Mouse (Mus musculus): Measurements from ENCODE around the gene Otor.

The Otor gene

DNA sequence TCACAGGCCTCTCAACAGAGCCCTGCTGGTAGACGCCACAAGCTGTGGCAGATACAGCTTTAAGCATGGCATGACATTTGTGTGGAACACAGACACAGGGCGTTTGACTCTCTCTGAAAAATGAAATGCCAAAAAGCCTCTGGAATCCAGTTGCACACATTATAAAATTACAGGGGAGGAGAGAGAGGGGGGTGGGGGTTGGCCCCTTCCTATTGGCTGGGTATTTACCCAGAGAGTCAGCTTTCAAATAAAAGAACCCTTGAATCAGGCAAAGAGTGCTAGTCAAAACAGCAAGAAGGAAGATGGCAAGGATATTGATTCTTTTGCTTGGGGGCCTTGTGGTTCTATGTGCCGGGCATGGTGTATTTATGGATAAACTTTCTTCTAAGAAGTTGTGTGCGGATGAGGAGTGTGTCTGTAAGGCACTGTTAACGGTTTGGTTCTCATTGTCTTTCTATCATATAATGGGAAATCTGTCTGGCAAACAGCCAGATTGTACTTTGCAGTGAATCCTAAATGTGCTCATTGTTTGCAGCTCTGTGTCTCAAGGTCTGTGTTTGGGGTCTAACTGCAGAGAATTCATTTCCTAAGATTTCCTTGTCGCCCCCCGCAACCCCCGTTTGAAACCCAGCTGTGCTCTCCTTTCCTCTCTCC, at the start of gene Otor:
Gene Otor (plus strand): TSS at position 276 of the 654 bp plus-strand sequence.
- no peak for DNase-seq (ENCODE audit: low spot score)

DNA sequence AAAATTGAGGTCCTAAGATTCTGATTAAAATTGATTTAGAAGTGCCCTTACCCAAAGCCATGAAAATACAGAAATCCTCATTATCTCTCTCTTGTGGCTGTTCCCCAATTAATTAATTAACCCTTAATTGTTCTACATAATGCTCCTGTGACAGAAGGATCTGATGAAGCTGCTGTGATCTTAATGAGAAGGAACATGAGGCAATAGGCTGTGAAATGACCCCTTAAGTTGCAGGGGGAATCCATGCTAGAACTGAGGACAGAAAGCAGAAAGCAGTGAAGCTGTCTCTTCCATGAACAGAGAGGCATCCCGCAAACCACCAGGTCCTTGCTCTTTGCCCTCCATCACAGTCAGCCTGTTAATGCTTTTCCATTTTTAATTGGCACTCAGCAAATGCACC, 47.0 kb upstream of the Otor start:
- no peak for DNase-seq (ENCODE audit: low spot score)

DNA sequence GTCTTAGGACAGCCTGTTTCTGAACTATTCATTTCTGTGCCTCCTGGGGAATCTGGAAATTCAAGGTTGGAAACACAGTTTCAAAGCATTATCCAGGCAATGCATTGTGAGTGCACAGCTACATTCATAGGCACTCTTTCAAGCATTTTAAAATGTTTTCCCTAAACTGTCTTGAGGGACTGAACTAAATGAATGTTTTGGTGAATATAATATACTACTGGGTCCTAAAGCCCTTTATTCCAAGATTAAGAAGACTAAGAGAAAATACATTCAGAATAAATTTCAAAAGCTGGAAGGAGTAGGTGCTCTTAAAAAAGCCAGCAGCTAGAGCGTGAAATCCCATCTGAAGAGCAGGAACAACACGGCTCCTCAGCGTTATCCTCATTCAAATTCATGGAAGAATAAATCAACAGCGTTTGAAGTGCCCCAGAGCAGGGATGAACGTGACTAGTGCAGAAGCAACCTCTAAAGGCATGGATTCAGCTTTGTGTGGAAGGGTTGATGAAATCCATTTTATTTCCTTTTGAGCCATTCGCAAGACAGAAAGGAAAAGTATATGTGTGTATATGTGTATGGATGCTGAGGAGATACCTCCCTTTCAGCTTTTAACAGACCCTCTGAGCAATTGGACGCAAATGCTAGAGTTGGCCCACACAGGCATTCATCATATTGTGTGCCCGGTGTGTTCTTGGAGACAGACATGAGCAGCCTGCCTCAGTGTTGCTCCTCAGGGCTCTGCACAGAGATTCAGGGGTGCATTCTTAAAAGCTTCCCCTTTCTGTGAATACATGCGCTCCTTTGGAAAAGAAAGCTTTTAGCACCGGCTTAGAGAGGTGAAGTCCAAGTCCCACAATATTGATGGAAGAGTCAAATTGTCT, 45.7 kb upstream of the Otor start:
- DNase-seq (ENCODE audit: low spot score), result no peak

DNA sequence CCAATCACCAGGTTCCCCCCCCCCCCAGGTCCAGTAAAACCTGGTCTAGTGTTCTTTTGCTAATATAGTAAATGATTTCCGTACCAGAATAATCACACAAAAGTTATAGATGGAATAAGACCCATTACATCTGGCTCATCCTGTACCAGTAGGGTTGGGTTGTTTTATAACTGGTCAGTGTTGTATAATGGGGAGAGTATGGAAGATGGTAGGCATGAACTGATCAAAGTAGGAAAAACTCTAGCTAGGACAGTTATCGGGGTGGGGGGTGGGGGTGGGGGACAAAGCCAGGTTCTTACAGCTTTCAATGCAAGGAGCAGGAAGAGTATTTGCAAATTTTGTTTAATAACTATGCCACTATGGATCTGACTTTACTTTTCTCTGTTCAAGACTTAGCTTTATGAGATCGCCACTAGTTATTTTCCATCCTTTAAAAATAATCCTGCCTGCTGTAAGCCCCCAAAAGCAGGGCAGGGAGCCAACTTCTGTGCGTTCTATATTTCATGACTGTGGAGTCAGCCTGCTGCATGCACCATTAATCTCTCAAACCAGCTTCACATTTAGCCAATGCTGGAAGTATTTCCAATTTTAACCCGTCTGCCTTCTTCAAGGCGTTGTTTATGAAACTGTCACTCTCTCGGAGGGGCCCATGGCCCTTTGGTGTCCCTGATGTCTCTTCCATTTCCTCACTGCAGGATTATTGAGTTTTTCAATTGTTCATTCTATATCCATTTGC, 43.8 kb upstream of the Otor start:
- DNase-seq (ENCODE audit: low spot score), result no peak

DNA sequence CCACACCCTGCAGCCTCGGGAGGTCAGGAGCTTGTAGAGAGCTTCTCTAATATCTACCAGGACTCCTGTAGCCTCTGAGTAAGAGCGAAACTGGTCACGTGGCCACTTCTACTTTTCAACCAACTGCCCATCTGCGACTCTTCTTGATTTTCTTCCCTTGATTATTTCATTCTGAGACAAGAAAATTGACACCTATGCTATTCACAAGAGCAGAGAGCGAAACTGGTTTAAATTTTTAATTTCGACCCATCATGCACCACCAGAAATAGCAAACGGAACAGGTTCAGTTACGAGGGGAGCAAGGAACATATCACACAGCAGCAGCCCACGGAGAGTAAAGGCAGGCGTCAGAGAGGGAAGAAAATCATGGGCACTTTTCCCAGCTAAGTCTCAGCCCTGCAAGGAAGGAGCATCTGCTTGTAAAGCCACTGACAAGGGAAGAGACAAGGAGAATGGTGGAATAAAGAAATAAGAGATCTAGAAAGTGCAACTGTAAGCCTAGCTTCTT, 43.1 kb upstream of the Otor start:
- no peak for DNase-seq (ENCODE audit: low spot score)

DNA sequence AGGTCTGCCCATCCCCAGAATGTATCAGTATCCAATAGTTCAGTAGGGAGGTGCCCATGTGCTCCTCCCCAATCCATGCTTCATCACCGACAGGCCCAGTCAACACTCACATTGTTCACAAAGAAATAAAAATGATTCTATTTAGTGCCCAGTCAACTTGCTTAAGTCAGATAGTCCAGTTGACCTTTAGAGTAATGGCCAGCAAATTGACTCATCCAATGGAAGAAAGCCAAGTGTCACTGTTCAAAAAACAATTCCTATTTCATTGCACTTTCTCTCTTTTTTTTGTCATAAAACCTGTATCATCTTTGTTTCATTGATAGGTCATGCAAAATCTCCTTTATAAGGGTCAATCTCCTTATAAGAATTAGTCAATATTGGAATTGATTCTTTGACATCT, 36.7 kb upstream of the Otor start:
- peak; percentile 54 for DNase-seq (ENCODE audit: low spot score)

DNA sequence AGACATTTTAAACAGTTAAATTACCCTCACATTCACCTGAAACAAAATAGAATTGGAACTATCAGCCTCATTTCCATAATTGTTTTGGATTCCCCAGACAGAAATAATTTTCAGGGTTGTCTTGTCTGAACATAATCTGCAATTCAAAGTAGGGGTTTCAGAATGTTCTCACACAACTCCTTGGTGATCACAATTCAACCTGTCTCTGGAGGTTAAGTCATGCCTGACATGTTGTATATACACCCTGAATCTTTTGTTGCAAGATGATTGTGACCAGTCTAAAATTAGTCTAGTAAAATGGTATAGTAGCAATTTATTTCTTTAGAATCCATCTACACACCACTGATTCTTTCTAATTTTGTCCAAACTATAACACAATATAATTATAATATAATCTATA, 23.0 kb upstream of the Otor start:
- DNase-seq (ENCODE audit: low spot score), result no peak

DNA sequence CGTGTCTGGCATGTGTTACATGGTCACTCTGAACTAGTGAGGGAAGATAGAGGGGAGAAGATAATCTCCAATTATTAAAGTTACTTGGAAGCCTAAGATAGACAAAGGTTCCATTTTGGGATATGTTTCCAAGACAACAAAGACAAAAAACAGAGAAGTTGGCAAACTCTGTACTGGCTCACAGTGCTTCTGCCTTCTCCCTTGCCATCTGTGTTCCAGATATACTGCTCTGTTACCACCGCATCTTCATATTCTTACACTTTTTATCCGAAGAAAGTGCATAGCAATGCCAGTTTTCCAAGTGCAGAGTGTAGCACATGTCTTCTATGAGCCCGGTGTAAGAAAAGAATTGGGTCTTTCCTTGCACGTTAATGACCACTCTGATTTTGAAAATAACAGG, 21.5 kb upstream of the Otor start:
- peak; percentile 15 for DNase-seq (ENCODE audit: low spot score)

DNA sequence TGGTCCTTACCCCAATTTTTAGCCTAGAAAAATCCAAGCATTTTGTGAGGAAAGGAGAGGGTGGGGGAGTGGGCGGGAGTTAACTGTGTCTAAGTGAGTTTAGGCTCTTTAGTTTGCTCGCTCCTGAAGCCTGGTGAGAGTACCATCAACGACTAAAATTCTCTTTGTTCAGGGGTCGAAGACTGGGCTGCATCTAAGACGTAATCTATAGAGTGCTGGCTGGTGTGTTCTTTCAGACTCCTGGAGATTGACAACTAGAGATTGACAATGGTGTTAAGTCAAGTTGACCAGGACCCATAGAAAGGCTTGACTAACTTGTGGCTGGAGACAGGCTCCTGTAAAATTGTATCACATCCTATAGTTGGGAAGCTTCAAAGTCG, 15.9 kb upstream of the Otor start:
- no peak for DNase-seq (ENCODE audit: low spot score)

DNA sequence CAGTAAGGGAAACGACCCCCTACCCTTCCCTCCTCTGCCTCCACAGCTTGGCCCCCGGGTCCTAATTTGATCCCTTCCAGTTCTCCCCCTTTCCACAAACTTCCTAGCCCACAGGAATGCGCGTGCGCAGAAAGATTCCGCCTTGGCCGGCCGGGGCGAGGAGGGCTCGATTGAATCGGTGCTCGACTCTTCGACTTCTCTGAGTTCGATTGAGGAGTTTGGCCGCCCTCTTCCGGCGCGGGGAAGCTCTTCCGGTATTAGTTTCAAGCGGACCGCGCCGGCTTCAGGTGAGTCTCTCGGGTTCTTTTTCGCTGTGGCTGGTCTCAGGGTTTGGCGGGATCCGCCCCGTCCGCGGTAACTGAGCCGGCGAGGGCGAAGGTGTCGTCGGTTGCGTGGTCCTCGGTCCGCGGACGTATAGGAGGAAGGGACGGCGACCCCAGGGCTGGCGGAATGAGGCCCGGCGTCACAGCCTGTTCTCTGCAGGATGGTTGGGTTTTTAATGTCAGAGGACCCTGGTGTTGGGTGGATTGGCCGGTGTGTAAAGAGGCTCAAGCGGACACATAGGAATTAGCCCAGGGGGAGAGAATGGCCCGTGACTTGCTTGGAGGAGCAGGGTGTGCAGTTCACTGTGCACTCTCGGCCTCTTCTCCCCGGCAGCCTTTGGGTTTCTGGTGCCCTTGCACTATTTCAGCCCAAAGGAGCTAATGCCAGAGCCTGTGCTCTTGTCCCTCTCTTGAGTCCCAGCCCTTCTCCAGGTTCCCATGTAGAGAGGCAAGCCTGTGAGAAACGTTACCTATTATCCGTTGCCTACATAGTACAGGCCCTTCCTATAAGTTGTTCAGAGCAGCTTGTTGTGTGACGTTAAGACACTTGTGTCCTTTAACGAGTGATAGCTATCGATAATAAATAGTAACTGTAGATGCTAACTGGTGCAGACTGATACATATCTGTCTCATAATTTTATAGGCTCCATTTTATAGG, 15.2 kb upstream of the Otor start, which contains the start of gene Snrpb2:
Gene Snrpb2 (plus strand): TSS at position 228 of the 981 bp plus-strand sequence.
- peak; percentile 96 for DNase-seq (ENCODE audit: low spot score)

DNA sequence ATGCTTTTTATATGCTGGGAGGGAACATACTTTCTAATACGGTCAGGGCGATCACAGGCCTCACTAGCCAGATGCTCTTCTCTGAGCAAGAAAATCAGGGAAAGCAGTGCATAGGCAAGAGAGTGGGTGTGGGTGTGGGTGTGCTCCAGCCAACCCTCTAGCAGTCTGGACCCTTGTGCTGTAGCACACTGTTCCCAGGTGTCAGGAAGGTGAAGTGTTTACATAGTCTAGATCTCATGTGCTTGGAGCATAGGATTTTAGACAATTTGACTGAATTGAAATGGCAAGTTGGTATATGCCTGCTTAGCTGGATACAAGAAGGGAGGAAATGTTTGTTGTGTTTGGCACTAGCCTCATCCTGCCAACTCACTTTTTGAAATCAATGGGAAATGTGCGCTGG, 12.4 kb upstream of the Otor start:
- no peak for DNase-seq (ENCODE audit: low spot score)

DNA sequence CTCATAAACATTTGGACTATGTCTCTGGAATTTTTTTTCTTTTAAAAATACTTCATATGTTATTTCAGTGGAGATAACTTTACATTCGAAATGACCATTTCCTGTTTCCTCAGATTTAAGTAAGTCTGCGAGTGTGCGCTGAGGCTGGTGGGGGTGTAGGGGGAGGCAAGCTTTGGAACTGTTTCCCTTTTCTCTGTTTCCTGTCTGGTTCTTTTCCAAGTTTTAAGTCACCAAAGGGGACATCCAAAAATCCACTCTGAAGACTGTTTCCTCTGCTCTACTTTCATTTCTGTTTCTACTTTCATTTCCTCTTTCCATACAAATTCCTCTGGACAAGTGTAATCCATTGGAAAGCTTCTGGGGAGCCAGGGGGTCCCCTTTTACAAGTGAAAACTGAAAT, 3.4 kb downstream of the Otor start:
- no peak for DNase-seq (ENCODE audit: low spot score)

DNA sequence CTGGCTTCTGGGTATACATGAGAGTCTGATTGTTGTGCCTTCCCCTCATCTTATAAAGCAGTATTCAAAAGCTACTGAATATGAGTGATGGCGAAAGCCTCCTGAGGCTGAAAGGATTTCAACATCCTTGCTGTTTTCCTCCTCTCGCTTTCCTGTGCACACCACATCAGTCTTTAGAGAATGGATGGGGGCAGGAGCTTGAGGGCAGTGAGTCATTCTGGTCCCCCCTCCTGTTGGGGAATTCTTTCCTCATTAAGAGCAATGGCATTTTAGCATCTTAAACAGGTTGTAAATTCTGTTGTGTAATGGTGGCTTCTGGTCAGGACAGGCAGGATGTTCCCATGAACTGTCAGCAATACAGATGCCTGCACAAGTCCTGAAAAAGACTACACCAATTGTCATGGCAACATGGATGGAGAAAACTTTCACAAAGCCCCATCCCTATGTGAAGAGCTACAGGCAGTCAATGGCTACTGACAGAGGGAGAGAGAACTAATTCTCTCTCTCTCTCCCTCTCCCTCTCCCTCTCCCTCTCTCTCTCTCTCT, 6.7 kb downstream of the Otor start:
- DNase-seq (ENCODE audit: low spot score), result no peak

DNA sequence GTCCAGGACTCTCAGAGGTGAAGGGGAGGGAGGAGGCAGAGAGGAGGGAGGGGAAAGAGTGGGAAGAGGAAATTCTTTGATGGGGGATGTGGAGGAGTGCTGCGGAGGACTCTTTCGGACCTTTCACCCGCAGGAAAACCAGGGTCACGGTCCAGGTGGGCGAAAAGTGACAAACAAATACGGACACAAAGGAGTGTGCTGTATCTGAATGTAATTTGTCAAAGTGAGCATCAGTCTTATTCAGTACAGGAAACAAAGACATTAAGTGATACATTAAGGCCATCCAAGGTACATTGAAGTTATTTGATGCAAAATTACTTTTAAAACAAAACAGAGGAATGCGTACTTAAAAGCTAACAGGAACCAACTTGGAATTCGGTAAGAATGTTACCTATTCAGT, 11.6 kb downstream of the Otor start:
- no peak for DNase-seq (ENCODE audit: low spot score)

DNA sequence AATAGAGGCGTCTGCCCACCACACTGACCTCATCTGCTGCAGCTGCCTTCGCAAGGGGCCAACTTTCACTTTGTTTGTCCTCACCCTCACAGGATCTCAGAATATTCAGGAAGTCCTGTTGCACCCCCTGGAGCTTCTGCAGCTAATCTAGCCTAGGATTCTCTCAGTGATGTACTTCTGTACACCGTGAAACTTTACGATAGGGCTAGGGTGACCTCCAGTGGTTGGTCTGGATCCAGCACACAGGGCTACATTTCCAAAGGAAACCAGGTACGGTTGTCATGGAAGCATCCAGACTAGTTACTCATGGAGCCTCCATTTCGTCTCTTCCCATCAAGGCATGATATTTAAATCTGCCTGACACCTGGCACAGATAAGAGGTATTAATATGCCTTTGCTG, 15.5 kb downstream of the Otor start:
- DNase-seq (ENCODE audit: low spot score), result peak; percentile 63

DNA sequence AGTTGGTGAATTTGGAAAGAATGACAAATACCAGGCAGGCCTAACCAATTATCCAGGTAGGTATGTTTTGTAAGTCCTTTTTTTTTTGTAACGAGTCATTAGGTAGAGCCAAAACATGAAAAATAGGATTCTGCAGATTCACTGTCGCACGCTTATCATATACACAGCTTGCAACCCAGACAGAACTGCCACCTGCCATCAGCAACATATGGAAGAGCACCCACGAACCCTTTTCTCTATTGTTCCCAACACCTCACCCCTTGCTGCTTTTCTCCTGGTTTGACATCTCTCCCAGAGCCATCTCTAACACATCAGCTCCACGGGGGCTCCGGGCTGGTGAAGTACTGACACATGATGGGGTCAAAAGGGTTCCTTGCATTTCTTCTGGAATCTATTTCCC, 16.5 kb downstream of the Otor start:
- DNase-seq (ENCODE audit: low spot score), result no peak

DNA sequence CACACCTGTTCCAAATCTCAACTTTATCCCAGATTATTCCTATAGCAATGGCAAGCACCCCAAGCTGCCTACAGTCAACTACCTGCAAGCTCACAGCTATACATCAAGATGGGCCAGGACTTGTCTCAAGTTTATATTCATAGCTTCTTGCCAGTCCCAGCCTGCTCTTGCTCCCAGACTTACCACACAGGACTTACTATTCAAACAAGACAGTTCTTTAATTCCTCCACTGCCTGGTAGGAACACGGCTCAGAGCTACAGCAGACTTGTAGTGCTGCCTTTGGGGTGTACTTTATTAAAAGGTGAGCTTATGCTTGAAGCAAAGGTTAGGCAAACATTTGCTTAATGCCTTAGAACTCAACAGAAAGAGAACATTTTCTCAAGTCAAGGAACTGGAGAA, 18.9 kb downstream of the Otor start:
- DNase-seq (ENCODE audit: low spot score), result no peak

DNA sequence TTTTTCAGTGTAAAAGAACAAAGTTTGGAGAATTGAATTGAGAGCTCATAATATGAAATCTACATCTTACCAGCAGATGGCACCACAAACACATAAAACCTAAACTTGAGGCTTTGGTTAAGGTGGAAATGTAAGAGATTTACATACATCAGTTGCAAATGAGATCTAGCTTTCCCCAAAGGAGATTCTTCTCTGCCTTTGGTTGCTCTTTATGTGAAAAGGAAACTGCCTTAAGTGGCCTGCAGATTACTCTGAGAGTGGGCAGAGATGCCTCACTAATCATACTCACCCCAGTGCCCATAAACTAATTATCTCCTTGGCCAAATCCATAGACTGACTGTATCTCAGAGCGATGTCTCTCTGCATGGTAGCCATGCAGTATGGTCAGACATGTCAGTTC, 35.6 kb downstream of the Otor start:
- peak; percentile 77 for DNase-seq (ENCODE audit: low spot score)

DNA sequence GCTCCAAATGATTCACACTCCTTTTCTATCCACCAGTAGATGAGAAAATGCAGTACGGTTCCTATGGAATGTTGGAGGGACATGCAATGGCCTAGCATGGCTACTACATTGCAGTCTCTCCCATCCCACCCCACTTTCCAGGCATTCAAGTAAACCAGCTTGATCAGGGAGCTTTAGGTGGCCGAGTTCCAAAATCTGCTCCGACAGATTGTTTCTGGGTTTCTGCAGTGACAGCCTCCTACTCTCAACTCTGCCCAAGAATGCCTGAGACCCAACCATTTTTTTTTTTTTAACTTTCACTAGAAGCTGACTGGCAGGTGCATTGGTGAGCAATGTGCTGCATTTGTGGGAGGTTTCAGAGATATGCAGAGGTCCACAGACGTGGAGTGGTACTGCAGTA, 36.4 kb downstream of the Otor start:
- DNase-seq (ENCODE audit: low spot score), result no peak

DNA sequence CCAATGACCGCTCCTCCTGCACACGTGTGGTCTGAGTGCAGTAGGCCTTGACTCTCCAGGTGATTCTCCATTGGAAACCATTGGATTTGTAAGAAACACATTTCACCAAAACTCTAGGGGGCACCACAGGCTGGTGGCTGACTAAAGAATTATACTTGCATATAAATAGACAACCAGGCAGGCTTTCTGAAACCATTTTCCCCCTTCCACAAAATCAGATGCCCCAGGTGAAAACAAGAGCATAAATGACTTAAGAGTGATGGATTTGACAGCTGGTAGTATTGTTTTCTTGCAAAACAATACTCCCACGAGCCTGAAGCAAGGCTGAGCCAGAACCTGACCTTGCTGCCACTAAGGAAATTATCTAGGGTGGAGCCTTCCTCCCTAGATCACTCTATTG, 39.2 kb downstream of the Otor start:
- DNase-seq (ENCODE audit: low spot score), result peak; percentile 47

DNA sequence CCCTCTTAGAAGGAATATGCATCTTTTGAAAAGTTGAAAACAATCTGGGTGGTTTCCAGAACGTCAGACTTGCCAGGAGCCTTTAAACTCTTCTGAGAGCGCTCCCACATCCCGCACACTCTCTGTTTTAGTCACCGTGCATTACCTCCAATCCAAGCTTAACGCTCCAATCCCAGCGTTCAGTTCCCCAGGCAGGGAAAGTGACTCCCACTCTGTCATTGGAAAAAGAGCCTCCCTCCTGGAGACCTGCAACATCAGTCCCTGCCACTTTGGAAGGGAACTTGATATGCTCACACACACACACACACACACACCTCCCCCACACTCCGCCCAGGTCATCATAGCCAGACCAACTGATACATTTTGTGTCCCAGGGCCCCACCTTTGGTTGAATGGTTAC, 39.9 kb downstream of the Otor start:
- DNase-seq (ENCODE audit: low spot score), result no peak
